Mouse (Mus musculus) intestine, postnatal 0 days (tissue): ENCODE measurements around the gene Nutm1. TPM values are rescaled to one million over a fixed set of nuclear protein-coding genes. Genes with fewer than 3 reads are reported as not detected.

ENCODE experiments used
- ATAC-seq: fragments of 200-750 bp; cut with Nextera tagmentation; 2 replicates; pipeline ENCODE4 v1.8.0; 2017; ENCODE audit warnings: mild to moderate bottlenecking, moderate TSS enrichment, moderate library complexity
- H3K27ac ChIP-seq: fragments of 300-500 bp; sonication (generic); 2 replicates; pipeline ENCODE4 v1.5.1; 2014; ENCODE audit warnings: mild to moderate bottlenecking, low read depth, low read length, moderate library complexity
- H3K27me3 ChIP-seq: fragments of 300-500 bp; sonication (generic); replicated peaks from 2 replicates; pipeline ENCODE4 v1.6.1; 2014; ENCODE audit warnings: low read length, mixed read lengths; ENCODE audit not compliant: control insufficient read depth, insufficient read depth
- H3K36me3 ChIP-seq: fragments of 300-500 bp; sonication (generic); 2 replicates; pipeline ENCODE4 v1.6.1; 2014; ENCODE audit warnings: mild to moderate bottlenecking, moderate library complexity; ENCODE audit not compliant: control insufficient read depth, insufficient read depth
- H3K4me1 ChIP-seq: fragments of 300-500 bp; sonication (generic); replicated peaks from 2 replicates; pipeline ENCODE4 v1.6.1; 2014; ENCODE audit warnings: antibody characterized with exemption, low read length, mixed read lengths; ENCODE audit not compliant: control insufficient read depth, insufficient read depth
- H3K4me2 ChIP-seq: fragments of 300-500 bp; sonication (generic); replicated peaks from 2 replicates; pipeline ENCODE4 v1.6.1; 2014; ENCODE audit warnings: low read depth, mild to moderate bottlenecking, moderate library complexity
- H3K4me3 ChIP-seq: fragments of 300-500 bp; sonication (generic); 2 replicates; pipeline ENCODE4 v1.5.1; 2014; ENCODE audit warnings: low read depth, low read length
- H3K9ac ChIP-seq: fragments of 300-500 bp; sonication (generic); 2 replicates; pipeline ENCODE4 v1.6.1; 2014; ENCODE audit warnings: mild to moderate bottlenecking, low read depth, low read length
- H3K9me3 ChIP-seq: fragments of 300-500 bp; sonication (generic); 2 replicates; pipeline ENCODE4 v1.6.1; 2016; ENCODE audit warnings: mixed run types; ENCODE audit not compliant: control insufficient read depth
- CTCF ChIP-seq: sonication (generic); IDR thresholded peaks from 2 replicates; pipeline ENCODE4 v1.5.1; 2016; ENCODE audit warnings: low read depth, mild to moderate bottlenecking, control low read depth, antibody characterized with exemption, moderate library complexity
- WGBS: fragments of 180-500 bp; shearing (Covaris S2); extraction: QIAGEN DNeasy Blood & Tissue Kit; methylation state at CpG from one replicate; pipeline ENCODE4 v1.1.7; 2014; 5-methylcytosine and 5-hydroxymethylcytosine counted together
- polyA plus RNA-seq: library from polyadenylated mRNA; unstranded; fragments of >200 nt; fragmentation: Nextera tagmentation; extraction: Ambion mirVana; gene quantifications from 2 replicates; pipeline ENCODE4 v1.2.1, GENCODE M21; 2015

Gene Nutm1
- polyA plus RNA-seq, 1 experiment from 2014 or later = 0.03 TPM

DNA sequence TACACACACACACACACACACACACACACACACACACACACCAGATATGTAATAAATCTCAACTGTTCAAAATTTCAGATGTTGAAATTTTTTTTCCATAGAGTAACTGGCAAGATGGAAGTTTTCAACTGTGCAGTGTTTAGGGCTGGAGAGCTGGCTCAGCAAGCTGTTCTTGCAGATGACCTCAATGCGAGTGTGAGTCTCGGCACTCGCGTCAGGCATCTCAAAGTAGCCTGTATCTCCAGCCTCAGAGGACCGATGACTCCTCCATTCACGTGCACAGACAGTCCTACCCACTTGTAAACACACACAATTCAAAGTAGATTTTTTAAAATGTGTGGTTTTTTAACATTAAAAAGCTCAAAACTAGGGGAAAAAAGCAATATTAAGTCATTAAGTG is 14.4 kb upstream of the Nutm1 start:
- H3K4me1 ChIP-seq = no peaks in the 10 kb centered on the region
- no peak overlapping the region for H3K27ac ChIP-seq
- no peaks in the 10 kb centered on the region for H3K9me3 ChIP-seq
- no peak overlapping the region for H3K9ac ChIP-seq
- no peaks in the 10 kb centered on the region for H3K36me3 ChIP-seq
- no peak overlapping the region for H3K4me3 ChIP-seq
- H3K27me3 ChIP-seq = no peaks in the 10 kb centered on the region
- H3K4me2 ChIP-seq = no peak overlapping the region
- 75% methylated on average over 6 of the region's 6 CpGs for WGBS
- ATAC-seq = no peak
- no peak for TF ChIP-seq CTCF

DNA sequence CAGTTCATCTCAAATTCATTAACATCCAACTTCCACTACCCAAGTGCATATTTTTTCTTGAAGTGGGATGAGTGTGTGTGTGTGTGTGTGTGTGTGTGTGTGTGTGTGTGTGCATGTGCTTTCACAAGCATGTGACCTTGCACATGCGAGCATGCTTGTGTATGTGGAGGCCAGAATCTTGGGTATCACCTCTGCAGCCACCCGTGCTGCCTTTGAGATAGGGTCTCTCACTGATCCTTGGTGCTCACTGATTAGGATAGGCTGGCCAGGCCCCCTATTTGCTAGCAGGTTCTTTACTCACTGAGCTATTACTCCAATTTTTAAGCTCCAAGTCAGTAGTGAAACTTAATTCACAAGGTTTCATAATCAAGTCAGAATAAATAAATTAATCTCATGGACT is 13.8 kb upstream of the Nutm1 start:
- no peak for TF ChIP-seq CTCF
- H3K27ac ChIP-seq = no peak overlapping the region
- no peak overlapping the region for H3K4me3 ChIP-seq
- WGBS = 83% methylated on average over 2 of the region's 2 CpGs
- no peaks in the 10 kb centered on the region for H3K4me1 ChIP-seq
- H3K9me3 ChIP-seq = no peaks in the 10 kb centered on the region
- H3K36me3 ChIP-seq = no peaks in the 10 kb centered on the region
- no peaks in the 10 kb centered on the region for H3K27me3 ChIP-seq
- no peak overlapping the region for H3K4me2 ChIP-seq
- no peak for ATAC-seq
- no peak overlapping the region for H3K9ac ChIP-seq

- Histone ChIP-seq H3K4me1 (no peaks in the 10 kb centered on the region; the same call in 1 of the 2 replicates), H3K4me2 (no peak overlapping the region), H3K27me3 (no peaks in the 10 kb centered on the region), H3K27ac (no peak overlapping the region), H3K4me3 (no peak overlapping the region), H3K36me3 (no peaks in the 10 kb centered on the region), H3K9me3 (no peaks in the 10 kb centered on the region), H3K9ac (no peak overlapping the region)
- ATAC-seq = no peak
- no peak for TF ChIP-seq CTCF
- WGBS = 77% methylated on average over 2 of the region's 2 CpGs
Observed at GRCm38 (mm10) chr2:112270011-112270410, 10.9 kb upstream of the Nutm1 start.

DNA sequence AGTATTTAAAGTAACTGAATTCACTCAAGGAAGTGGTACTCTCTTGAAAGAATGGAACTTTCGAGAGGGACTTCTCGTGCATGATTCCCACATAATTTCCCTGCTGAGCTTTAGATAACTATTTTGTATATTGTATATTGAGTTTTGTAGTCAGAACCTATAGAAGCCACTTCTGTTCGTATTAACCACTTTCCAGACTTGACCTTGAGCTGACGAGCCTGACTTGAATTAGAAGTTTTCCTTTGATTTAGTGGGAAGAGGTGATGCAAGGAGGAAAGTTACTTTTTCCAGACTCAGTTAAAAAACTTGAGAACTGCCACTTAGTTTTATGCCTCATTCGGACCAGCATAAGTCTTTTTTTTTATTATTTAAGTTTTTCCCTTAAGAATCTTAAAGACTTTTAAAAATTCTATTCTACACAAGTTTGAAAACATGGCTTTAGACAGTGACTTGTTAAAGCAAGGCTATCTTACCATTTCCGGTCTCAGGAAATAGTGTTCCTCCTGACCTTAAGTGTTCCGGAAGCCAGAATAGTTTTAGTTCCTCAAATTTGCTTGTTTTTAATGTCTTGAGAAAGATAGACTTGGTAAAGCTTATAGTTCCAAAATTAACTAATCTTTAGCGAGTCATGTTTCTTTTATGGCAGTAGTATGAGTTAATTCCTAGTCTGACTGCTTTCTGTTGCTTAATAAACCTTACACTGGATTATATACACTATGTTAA is 8.6 kb upstream of the Nutm1 start:
- peak overlapping the region; percentile 90; the same call in 1 of the 2 replicates for H3K4me3 ChIP-seq
- H3K9ac ChIP-seq = no peak overlapping the region
- no peaks in the 10 kb centered on the region; the same call in 1 of the 2 replicates for H3K4me1 ChIP-seq
- 72% methylated on average over 8 of the region's 8 CpGs for WGBS
- ATAC-seq = no peak
- H3K27me3 ChIP-seq = no peaks in the 10 kb centered on the region
- H3K9me3 ChIP-seq = no peaks in the 10 kb centered on the region
- TF ChIP-seq CTCF = no peak
- H3K27ac ChIP-seq = no peak overlapping the region
- peak overlapping the region; percentile 87; the same call in 1 of the 2 replicates for H3K4me2 ChIP-seq
- H3K36me3 ChIP-seq = no peaks in the 10 kb centered on the region

GRCm38 (mm10) chr2:112266780-112267179 is 7.7 kb upstream of the Nutm1 start:
- Histone ChIP-seq H3K4me1 (no peaks in the 10 kb centered on the region; the same call in 1 of the 2 replicates), H3K9ac (no peak overlapping the region), H3K4me2 (peak overlapping the region; percentile 87), H3K4me3 (peak overlapping the region; percentile 90), H3K9me3 (no peaks in the 10 kb centered on the region), H3K27me3 (no peaks in the 10 kb centered on the region), H3K27ac (no peak overlapping the region), H3K36me3 (no peaks in the 10 kb centered on the region)
- WGBS = 45% methylated on average over 10 of the region's 10 CpGs
- no peak for TF ChIP-seq CTCF
- ATAC-seq = no peak

DNA sequence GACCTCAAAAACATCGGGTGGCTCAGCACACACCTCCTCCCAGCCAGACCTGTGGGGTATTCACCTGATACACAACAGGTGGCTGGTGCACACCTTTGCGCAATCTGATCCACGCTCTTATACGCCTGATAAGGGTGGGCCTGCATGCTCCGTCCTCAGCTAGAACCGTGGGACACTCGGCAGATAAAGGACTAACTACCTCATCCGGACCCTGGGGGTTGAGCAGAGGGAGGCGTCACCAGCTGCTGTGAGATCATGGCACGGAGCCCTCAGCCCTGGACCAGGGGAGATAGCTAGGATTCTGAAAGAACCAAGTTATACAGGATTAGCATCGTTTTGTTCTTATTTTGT is 7.1 kb upstream of the Nutm1 start, which contains the start of gene Gm21985:
Gene Gm21985 (plus strand): TSS at position 73 of the 351 bp plus-strand sequence.
- ATAC-seq = peak; percentile 6; the same call in 1 of the 2 replicates
- H3K9ac ChIP-seq = peak within 1 kb of the TSS; percentile 78
- no peaks in the 10 kb centered on the region for H3K27me3 ChIP-seq
- WGBS = 3% methylated on average over 11 of the region's 11 CpGs
- H3K27ac ChIP-seq = peak within 1 kb of the TSS; percentile 86
- TF ChIP-seq CTCF = no peak
- peak within 1 kb of the TSS; percentile 90 for H3K4me3 ChIP-seq
- H3K4me1 ChIP-seq = no peaks in the 10 kb centered on the region; the same call in 1 of the 2 replicates
- H3K9me3 ChIP-seq = no peaks in the 10 kb centered on the region
- H3K36me3 ChIP-seq = no peaks in the 10 kb centered on the region
- peak within 1 kb of the TSS; percentile 87 for H3K4me2 ChIP-seq
